Mouse (Mus musculus) hindbrain, embryonic 12.5 days (tissue): ENCODE measurements around the gene Prn. TPM values are rescaled to one million over a fixed set of nuclear protein-coding genes. Genes with fewer than 3 reads are reported as not detected.

Experiments used
- ATAC-seq: fragments of 200-750 bp; cut with Nextera tagmentation; 2 replicates; pipeline ENCODE4 v1.8.0; 2017; ENCODE audit warnings: moderate TSS enrichment; ENCODE audit not compliant: low FRiP score
- H3K27ac ChIP-seq: fragments of 300-500 bp; sonication (generic); 2 replicates; pipeline ENCODE4 v1.5.1; 2016; ENCODE audit warnings: mild to moderate bottlenecking
- H3K27me3 ChIP-seq: fragments of 300-500 bp; sonication (generic); 2 replicates; pipeline ENCODE4 v1.6.1; 2016; ENCODE audit warnings: mild to moderate bottlenecking
- H3K36me3 ChIP-seq: fragments of 300-500 bp; sonication (generic); 2 replicates; pipeline ENCODE4 v1.6.1; 2016; ENCODE audit warnings: mild to moderate bottlenecking
- H3K4me1 ChIP-seq: fragments of 300-500 bp; sonication (generic); 2 replicates; pipeline ENCODE4 v1.6.1; 2016
- H3K4me2 ChIP-seq: fragments of 300-500 bp; sonication (generic); replicated peaks from 2 replicates; pipeline ENCODE4 v1.6.1; 2016; ENCODE audit warnings: mild to moderate bottlenecking
- H3K4me3 ChIP-seq: fragments of 300-500 bp; sonication (generic); 2 replicates; pipeline ENCODE4 v1.5.1; 2016; ENCODE audit warnings: mild to moderate bottlenecking
- H3K9ac ChIP-seq: fragments of 300-500 bp; sonication (generic); 2 replicates; pipeline ENCODE4 v1.6.1; 2016; ENCODE audit warnings: mild to moderate bottlenecking, moderate library complexity
- H3K9me3 ChIP-seq: fragments of 300-500 bp; sonication (generic); replicated peaks from 2 replicates; pipeline ENCODE4 v1.6.1; 2016; ENCODE audit warnings: mild to moderate bottlenecking
- WGBS: fragments of 180-500 bp; shearing (Covaris S2); methylation state at CpG from one replicate; pipeline ENCODE4 v1.1.7; 2016; 5-methylcytosine and 5-hydroxymethylcytosine counted together
- polyA plus RNA-seq: library from polyadenylated mRNA; unstranded; fragments of >200 nt; fragmentation: Nextera tagmentation; extraction: Ambion mirVana; gene quantifications from 2 replicates; pipeline ENCODE4 v1.2.1, GENCODE M21; 2016

Prn gene
- polyA plus RNA-seq, 1 experiment from 2014 or later: not detected

DNA sequence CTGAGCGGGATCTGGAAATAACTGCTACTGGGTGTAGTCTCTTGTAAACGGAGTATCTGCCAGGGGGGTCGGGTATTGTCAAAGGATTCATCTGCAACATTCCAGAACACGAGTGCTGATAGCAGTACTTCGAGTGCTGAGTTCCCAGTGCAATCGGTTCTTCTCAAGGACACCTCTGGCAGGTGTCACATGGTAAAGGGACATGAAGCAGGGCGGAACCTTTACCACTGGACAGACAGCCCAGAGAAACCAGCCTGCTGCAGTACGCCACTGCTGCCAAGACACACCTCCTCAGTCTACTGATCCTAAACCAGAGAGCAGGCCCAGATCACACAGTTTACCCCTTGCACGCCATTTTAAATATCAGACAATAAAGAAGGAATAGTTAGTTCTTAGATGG lies 45.1 kb downstream of the Prn start:
- Histone ChIP-seq H3K4me1 (peaks cover 9% of the 10 kb centered on the region), H3K27ac (no peak overlapping the region), H3K4me2 (peak overlapping the region; percentile 65), H3K27me3 (peaks cover 47% of the 10 kb centered on the region), H3K9me3 (no peaks in the 10 kb centered on the region), H3K9ac (no peak overlapping the region), H3K36me3 (no peaks in the 10 kb centered on the region), H3K4me3 (peak overlapping the region; percentile 33)
- 65% methylated on average over 9 of the region's 9 CpGs for WGBS
- peak; percentile 51; the same call in 1 of the 2 replicates for ATAC-seq

GRCm38 (mm10) chr2:131955264-131955663 lies 45.5 kb downstream of the Prn start:
- Histone ChIP-seq H3K27me3 (peaks cover 44% of the 10 kb centered on the region), H3K4me1 (peaks cover 9% of the 10 kb centered on the region), H3K9ac (no peak overlapping the region), H3K27ac (no peak overlapping the region), H3K36me3 (no peaks in the 10 kb centered on the region), H3K4me3 (peak overlapping the region; percentile 33), H3K4me2 (peak overlapping the region; percentile 65), H3K9me3 (no peaks in the 10 kb centered on the region)
- ATAC-seq: peak; percentile 70
- WGBS: 5% methylated on average over 17 of the region's 17 CpGs

DNA sequence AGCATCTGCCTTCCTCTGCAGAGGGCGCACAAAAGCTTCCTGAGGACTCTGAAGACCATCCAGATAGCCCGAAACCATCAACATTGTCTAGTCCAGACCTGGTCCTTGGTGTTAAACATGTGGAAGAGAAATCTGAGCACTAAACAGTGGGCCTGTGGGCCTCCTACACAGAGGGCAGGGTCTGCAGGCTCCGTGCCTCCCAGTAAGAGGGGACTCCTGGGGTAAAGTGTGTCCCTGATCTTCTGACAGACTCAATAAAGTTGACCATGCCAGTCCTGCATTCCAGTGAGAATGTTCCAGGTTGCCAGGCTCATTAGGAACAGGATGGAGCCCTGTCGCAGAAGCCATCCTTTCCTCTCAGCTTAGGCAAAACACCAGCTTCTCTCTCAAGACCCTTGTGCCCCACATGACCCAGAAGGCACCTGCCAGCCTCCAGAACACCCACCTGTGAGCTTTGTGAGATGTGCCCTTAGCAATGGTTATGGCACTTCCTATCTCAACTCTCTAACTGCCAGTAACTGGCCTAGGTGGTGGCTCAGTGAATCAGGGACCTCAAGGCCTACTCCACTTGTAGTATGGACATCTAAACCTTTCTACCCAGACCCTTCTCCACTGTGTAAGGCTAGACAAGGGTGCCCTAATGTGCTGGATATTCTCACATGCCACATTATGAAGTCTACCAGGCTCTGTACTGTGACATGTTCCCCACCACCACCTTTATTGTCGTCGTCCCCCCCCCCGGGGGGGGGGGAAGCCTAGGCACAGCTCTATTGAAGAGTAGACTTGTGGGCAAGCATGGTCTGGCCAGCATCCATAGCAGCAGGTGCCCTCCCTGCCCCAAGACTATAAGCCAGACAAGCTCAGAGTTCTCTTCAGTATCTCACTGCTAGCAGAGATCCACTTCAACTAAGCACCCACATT lies 46.8 kb downstream of the Prn start:
- Histone ChIP-seq H3K4me1 (peaks cover 9% of the 10 kb centered on the region), H3K27ac (no peak overlapping the region), H3K27me3 (peaks cover 36% of the 10 kb centered on the region), H3K9me3 (no peaks in the 10 kb centered on the region), H3K4me2 (no peak overlapping the region), H3K36me3 (no peaks in the 10 kb centered on the region), H3K9ac (no peak overlapping the region), H3K4me3 (no peak overlapping the region)
- 87% methylated on average over 7 of the region's 7 CpGs for WGBS
- no peak for ATAC-seq

DNA sequence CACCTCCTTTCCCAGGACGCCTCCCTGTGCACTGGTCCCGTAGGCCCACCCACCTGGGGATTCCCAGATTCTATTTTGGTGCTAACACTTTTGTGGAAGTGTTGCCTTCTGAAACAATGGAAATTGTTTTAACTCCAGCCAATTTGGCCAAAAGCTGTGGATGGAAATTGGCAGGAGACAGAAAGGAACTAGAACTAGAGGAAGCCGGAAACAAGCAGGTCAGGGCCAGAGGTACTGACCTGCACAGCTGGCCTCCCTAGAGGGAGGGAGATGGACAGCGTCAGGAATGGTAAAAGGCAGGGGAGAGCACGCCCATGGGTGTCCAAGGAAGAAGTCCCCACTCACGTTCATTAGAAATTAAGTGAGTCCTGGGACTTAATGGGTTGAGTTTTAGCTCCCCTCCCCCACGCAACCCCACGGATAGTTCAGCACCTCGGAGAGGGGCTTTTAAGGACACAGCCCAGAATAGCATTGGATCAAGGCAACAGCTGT lies 48.0 kb downstream of the Prn start:
- WGBS: 61% methylated on average over 9 of the region's 9 CpGs
- H3K36me3 ChIP-seq: no peaks in the 10 kb centered on the region
- H3K4me1 ChIP-seq: peaks cover 9% of the 10 kb centered on the region
- H3K4me3 ChIP-seq: no peak overlapping the region
- no peaks in the 10 kb centered on the region for H3K9me3 ChIP-seq
- no peak overlapping the region for H3K27ac ChIP-seq
- H3K27me3 ChIP-seq: peaks cover 26% of the 10 kb centered on the region
- no peak overlapping the region for H3K9ac ChIP-seq
- H3K4me2 ChIP-seq: no peak overlapping the region
- no peak for ATAC-seq

DNA sequence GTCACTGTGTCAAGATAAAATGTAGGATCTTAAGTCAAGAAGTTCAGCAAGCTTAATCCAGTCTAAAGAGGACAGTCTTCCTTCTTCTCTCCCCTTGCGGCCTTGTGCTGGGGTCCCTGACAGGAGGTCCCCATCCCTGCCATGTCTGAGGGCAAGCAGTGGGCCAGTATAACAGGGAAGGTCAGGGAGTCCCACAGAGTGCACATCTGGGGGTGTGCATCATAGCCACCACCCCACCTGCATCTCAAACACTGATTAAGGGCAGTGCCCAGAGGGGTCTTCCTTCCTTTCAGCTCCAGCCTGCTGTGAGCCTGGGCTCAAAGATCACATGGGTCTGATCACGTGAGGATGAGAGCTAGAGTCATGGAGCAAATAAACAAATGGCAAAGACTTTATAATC lies 51.9 kb downstream of the Prn start:
- H3K9me3 ChIP-seq: no peaks in the 10 kb centered on the region
- no peak overlapping the region for H3K27ac ChIP-seq
- H3K9ac ChIP-seq: no peak overlapping the region
- H3K36me3 ChIP-seq: no peaks in the 10 kb centered on the region
- 77% methylated on average over 2 of the region's 2 CpGs for WGBS
- H3K4me2 ChIP-seq: no peak overlapping the region
- H3K4me1 ChIP-seq: no peaks in the 10 kb centered on the region
- ATAC-seq: no peak
- 0 out of 2 replicates have a peak, but pooled peaks cover 2% of the 10 kb centered on the region for H3K27me3 ChIP-seq
- no peak overlapping the region for H3K4me3 ChIP-seq

DNA sequence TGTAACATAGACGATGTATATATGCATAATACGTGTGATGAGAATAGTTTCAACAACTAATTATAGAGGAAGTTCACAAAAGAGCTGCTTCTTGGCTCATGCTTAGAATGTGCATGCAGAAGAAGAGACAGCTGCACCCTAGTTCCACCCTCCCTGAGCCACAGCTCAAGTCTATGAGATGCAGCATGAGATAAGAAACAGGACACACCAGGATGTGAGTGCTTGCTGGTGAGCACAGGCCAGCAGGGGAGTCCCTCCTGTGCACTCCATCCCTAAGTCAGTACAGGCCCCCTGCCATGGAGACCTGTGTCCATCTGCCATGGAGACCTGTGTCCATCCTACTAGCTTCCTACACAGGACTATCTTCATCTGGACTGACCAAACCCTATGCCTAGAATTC lies 60.8 kb downstream of the Prn start:
- H3K4me1 ChIP-seq: no peaks in the 10 kb centered on the region
- ATAC-seq: no peak
- WGBS: 93% methylated on average over 2 of the region's 2 CpGs

GRCm38 (mm10) chr2:131971098-131971497 lies 61.3 kb downstream of the Prn start:
- Histone ChIP-seq H3K9ac (no peak overlapping the region), H3K4me2 (no peak overlapping the region), H3K27me3 (no peaks in the 10 kb centered on the region), H3K4me1 (no peaks in the 10 kb centered on the region), H3K36me3 (no peaks in the 10 kb centered on the region), H3K4me3 (no peak overlapping the region), H3K27ac (no peak overlapping the region), H3K9me3 (no peaks in the 10 kb centered on the region)
- 81% methylated on average over 4 of the region's 4 CpGs for WGBS
- no peak for ATAC-seq

More for the DNA sequence above, 60.8 kb downstream of the Prn start:
- no peaks in the 10 kb centered on the region for H3K9me3 ChIP-seq
- H3K4me3 ChIP-seq: no peak overlapping the region
- H3K4me2 ChIP-seq: no peak overlapping the region
- no peak overlapping the region for H3K9ac ChIP-seq
- H3K36me3 ChIP-seq: no peaks in the 10 kb centered on the region
- no peaks in the 10 kb centered on the region for H3K27me3 ChIP-seq
- H3K27ac ChIP-seq: no peak overlapping the region

GRCm38 (mm10) chr2:131976663-131977062 lies 66.9 kb downstream of the Prn start:
- 71% methylated on average over 3 of the region's 3 CpGs for WGBS
- no peak overlapping the region for H3K9ac ChIP-seq

DNA sequence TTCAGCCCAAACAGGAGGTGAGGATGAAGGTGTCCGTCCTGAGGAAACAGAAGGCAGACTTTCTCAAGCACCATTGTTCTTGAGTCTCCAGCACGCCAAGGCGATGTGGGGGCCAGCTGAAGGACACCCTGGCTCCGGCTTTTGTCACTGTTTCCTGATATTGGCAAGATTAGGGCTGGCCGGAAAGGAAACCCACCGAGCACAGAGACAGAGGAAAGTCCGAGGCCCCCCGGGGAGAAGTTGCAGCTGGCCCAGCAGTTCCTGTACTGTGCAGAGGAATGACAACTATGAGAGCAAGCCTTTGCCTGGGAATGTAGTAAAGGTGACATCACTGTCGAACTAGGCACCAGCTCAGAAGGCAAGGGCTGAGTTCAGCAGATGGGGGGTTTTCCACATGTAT lies 71.1 kb downstream of the Prn start:
- WGBS: 52% methylated on average over 9 of the region's 9 CpGs
- no peak overlapping the region for H3K4me2 ChIP-seq
- H3K9me3 ChIP-seq: no peaks in the 10 kb centered on the region
- ATAC-seq: no peak
- no peak overlapping the region for H3K4me3 ChIP-seq
- H3K9ac ChIP-seq: no peak overlapping the region
- no peaks in the 10 kb centered on the region for H3K4me1 ChIP-seq
- H3K27ac ChIP-seq: no peak overlapping the region
- no peaks in the 10 kb centered on the region for H3K36me3 ChIP-seq
- H3K27me3 ChIP-seq: no peaks in the 10 kb centered on the region

More at GRCm38 (mm10) chr2:131976663-131977062, 66.9 kb downstream of the Prn start:
- Histone ChIP-seq H3K27ac (no peak overlapping the region), H3K4me1 (no peaks in the 10 kb centered on the region), H3K36me3 (no peaks in the 10 kb centered on the region), H3K27me3 (no peaks in the 10 kb centered on the region), H3K4me2 (no peak overlapping the region), H3K4me3 (no peak overlapping the region), H3K9me3 (no peaks in the 10 kb centered on the region)
- ATAC-seq: no peak

DNA sequence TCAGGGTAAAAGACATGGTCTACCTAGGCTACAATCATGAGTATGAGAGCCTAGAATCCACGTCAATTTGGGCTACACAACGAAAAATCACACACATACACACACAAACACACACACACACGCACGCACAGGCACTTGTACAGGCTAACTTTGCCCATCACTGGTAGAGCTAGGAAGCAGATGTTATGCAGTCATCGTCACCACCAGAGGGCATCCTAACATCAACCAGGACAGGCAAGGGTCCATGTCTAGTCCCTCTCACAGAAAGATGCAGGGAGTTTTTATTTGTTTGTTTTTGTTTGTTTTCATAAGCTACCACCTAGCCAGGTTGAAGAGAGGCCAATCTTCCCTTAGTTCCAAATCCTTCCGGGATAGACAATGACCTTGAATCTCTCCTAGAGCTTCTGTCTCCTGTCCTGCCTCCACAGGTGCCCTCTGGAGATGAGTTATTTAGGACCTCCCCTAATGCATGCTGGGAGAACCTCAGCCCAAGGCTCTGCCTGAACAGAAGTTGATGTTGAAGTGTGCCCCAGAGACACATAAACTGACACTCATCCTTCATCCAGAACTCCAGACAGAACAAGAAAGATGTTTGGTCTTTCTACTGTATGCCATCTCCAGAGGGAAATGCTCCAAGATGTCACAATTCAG lies 72.9 kb downstream of the Prn start:
- H3K36me3 ChIP-seq: no peaks in the 10 kb centered on the region
- 20% methylated on average over 6 of the region's 6 CpGs for WGBS
- no peak overlapping the region for H3K4me3 ChIP-seq
- no peaks in the 10 kb centered on the region for H3K4me1 ChIP-seq
- H3K27me3 ChIP-seq: no peaks in the 10 kb centered on the region
- no peaks in the 10 kb centered on the region for H3K9me3 ChIP-seq
- H3K9ac ChIP-seq: no peak overlapping the region
- no peak overlapping the region for H3K27ac ChIP-seq
- ATAC-seq: peak; percentile 78
- no peak overlapping the region for H3K4me2 ChIP-seq

DNA sequence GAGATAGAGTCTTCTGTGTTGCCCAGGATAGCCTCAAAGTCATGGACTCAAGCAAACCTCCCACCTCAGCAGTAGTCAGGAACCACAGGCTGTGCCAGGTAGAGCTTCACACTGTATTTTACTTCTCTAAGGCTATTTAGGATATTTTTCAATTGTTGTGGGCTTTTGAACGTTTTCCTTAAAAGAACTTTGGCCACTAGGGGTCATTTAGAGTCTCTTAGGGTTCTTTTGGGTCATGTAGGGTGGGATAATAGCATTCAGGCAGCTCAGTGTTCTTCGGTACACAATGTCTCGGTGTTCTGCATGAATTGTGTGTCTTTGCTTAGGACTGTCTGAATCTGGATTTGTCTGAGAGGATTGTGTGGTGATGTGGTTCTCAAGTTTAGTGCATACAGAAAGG lies 78.2 kb downstream of the Prn start:
- no peaks in the 10 kb centered on the region for H3K9me3 ChIP-seq
- no peaks in the 10 kb centered on the region for H3K4me1 ChIP-seq
- H3K9ac ChIP-seq: no peak overlapping the region
- H3K4me2 ChIP-seq: no peak overlapping the region
- 0 out of 2 replicates have a peak, but pooled peaks cover 3% of the 10 kb centered on the region for H3K36me3 ChIP-seq
- no peaks in the 10 kb centered on the region for H3K27me3 ChIP-seq
- ATAC-seq: no peak
- no peak overlapping the region for H3K27ac ChIP-seq
- no peak overlapping the region for H3K4me3 ChIP-seq
- WGBS: 45% methylated on average over 3 of the region's 3 CpGs

DNA sequence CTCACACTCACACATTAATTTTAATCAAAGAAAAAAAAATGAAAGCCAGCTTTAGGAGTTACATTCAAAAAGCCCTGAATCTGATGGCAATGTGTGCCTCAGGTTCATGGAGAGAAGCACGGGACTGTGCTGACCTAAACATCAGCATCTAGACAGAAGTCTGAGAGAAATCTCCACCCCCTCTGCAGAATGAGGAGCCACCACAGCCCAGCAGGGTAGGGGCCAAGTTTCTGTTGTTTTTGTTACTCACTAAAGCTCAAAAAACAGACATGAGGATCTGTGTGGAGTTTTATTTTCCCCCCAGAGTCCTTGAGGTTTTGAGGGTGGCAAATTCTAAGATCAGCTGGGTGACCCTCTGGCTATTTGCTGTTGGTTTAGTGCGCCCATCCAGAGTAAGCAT lies 78.8 kb downstream of the Prn start:
- Histone ChIP-seq H3K27me3 (no peaks in the 10 kb centered on the region), H3K9me3 (no peaks in the 10 kb centered on the region), H3K9ac (no peak overlapping the region), H3K4me1 (peaks cover 1% of the 10 kb centered on the region), H3K36me3 (0 out of 2 replicates have a peak, but pooled peaks cover 3% of the 10 kb centered on the region), H3K4me2 (no peak overlapping the region), H3K4me3 (no peak overlapping the region), H3K27ac (no peak overlapping the region)
- ATAC-seq: no peak
- 78% methylated on average over 2 of the region's 2 CpGs for WGBS
